Mouse (Mus musculus): ENCODE data around the gene Rpgr.

GRCm38 (mm10) chrX:10234617-10235016 is 17.9 kb upstream of the Rpgr start:
- TF ChIP-seq CTCF (IDR thresholded peaks at IDR 0.05) (no peak), EP300 (IDR thresholded peaks at IDR 0.05; ENCODE audit: insufficient read depth, low read depth, low read length) (no peak)

Data from heart, adult 2 months (tissue).